Mouse (Mus musculus): Measurements from ENCODE around the gene Atp6ap1l. TPM values are rescaled to one million over a fixed set of nuclear protein-coding genes. Genes with fewer than 3 reads are reported as not detected.

The Atp6ap1l gene
- polyA plus RNA-seq, 2 experiments = 0.34 TPM; not detected in 1

DNA sequence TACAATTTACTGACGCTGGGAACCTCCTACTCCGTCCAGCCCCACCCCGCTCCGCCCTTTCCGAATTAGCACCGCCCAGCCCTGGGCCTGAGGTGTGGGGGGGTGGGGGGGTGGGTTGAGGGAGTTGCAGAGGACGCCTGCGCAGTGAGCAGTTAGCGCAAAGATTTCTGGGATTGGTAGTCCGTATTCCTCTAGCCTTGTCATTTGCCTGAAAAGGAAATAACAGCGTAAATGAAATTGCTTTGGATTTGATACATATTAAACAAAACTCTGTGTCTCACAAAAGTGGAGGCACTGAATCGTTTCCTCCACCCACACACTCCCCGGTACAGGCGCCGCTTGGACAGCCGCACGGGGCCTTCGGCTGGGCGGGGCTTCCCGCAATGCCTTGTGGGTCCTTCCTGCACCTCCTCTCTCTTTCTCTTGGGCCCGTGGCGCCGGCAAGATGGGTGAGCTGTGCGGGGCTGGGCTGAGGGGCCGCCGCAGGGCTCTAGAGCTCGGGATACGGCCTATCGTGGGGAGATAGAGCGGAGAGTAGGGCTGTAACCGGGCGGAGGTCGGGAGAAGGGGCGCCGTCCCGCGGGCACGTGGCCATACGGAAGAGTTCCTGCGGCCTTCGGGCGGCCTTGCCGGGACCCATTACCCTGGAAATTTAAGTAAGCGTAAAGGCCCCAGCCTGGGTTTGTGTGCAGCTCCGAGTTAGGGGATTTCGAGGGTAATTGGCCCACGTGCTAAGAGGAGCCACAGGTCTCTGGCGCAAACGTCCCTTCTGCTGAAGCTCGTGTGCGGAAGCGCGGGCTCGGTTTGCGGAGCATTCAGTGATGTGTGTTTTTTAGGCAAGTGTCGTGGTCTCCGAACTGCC is 17.8 kb upstream of the Atp6ap1l start, which contains the start of gene Rps23:
TSS of gene Rps23 (plus strand) at position 208 of the 862 bp plus-strand sequence.
- peak within 1 kb of the TSS; percentile 91 for H3K4me3 ChIP-seq (replicated peaks; ENCODE audit: low read length)
- TF ChIP-seq POLR2A (IDR thresholded peaks at IDR 0.05; ENCODE audit: borderline replicate concordance, extremely low read depth, insufficient read depth, insufficient read length) = peak; percentile 90; the same call in 1 of the 2 replicates
- H3K4me1 ChIP-seq (ENCODE audit: control insufficient read depth, insufficient read depth, low read length) = no peaks in the 10 kb centered on the region
- peak within 1 kb of the TSS; percentile 79 for H3K27ac ChIP-seq (replicated peaks; ENCODE audit: low read depth, low read length)
- DNase-seq (ENCODE audit: low spot score) (peak; percentile 97), ATAC-seq (ENCODE audit: low FRiP score, low read depth) (peak; percentile 98)
- H3K36me3 ChIP-seq (ENCODE audit: control insufficient read depth, insufficient read depth, low read length) = peaks cover 32% of the 10 kb centered on the region
- H3K9ac ChIP-seq (ENCODE audit: low read depth, low read length, severe bottlenecking) = peak within 1 kb of the TSS; percentile 97
- peak within 1 kb of the TSS; percentile 76 for H3K4me2 ChIP-seq (replicated peaks; ENCODE audit: low read depth, low read length, severe bottlenecking)
- no peaks in the 10 kb centered on the region for H3K27me3 ChIP-seq (ENCODE audit: control insufficient read depth, insufficient read depth, low read length)
- no peaks in the 10 kb centered on the region for H3K9me3 ChIP-seq (ENCODE audit: control insufficient read depth, low read length)
- under 1% methylated on average over 57 of the region's 57 CpGs for WGBS

GRCm38 (mm10) chr13:90914721-90915120 is 9.6 kb upstream of the Atp6ap1l start:
- H3K27me3 ChIP-seq (ENCODE audit: control insufficient read depth, insufficient read depth, low read length) = no peaks in the 10 kb centered on the region
- H3K36me3 ChIP-seq (ENCODE audit: control insufficient read depth, insufficient read depth, low read length) = no peaks in the 10 kb centered on the region
- DNase-seq (ENCODE audit: low spot score) = no peak
- 92% methylated on average over 4 of the region's 4 CpGs for WGBS
- H3K9ac ChIP-seq (ENCODE audit: low read depth, low read length, severe bottlenecking) = no peak overlapping the region
- ATAC-seq (ENCODE audit: low FRiP score, low read depth) = no peak
- no peak for TF ChIP-seq POLR2A (IDR thresholded peaks at IDR 0.05; ENCODE audit: borderline replicate concordance, extremely low read depth, insufficient read depth, insufficient read length)
- no peak overlapping the region for H3K4me2 ChIP-seq (replicated peaks; ENCODE audit: low read depth, low read length, severe bottlenecking)
- no peak overlapping the region for H3K27ac ChIP-seq (replicated peaks; ENCODE audit: low read depth, low read length)
- no peak overlapping the region for H3K4me3 ChIP-seq (replicated peaks; ENCODE audit: low read length)
- H3K9me3 ChIP-seq (ENCODE audit: control insufficient read depth, low read length) = no peaks in the 10 kb centered on the region
- H3K4me1 ChIP-seq (ENCODE audit: control insufficient read depth, insufficient read depth, low read length) = no peaks in the 10 kb centered on the region

DNA sequence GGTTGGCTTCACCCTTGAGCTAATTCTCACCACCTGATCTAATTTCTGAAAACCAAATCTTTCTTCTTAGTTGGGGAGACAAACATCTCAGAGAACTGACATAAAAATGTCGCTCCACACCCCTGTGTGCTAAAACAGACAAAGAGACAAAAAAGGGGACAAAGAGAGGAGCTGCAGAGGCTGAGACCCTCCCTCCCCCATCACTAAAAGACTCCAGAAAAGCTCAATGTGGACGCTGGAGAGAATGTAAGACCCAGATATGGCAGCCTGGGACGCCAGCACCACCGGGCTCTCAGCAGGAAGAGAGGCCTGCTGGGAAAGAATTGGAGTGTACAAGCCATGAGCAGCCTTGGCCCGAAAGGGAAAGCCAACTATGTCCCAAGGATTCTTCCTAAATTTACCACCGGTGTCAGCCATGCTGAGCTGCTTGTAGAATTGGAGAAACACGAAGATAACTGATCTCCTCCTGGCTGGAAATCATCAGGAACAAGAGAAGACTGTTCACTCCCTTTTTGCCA is 8.6 kb upstream of the Atp6ap1l start:
- Histone ChIP-seq H3K9me3 (ENCODE audit: control insufficient read depth, low read length) (no peaks in the 10 kb centered on the region), H3K27ac (replicated peaks; ENCODE audit: low read depth, low read length) (no peak overlapping the region), H3K36me3 (ENCODE audit: control insufficient read depth, insufficient read depth, low read length) (no peaks in the 10 kb centered on the region), H3K4me3 (replicated peaks; ENCODE audit: low read length) (no peak overlapping the region), H3K4me2 (replicated peaks; ENCODE audit: low read depth, low read length, severe bottlenecking) (no peak overlapping the region), H3K9ac (ENCODE audit: low read depth, low read length, severe bottlenecking) (no peak overlapping the region), H3K27me3 (ENCODE audit: control insufficient read depth, insufficient read depth, low read length) (no peaks in the 10 kb centered on the region), H3K4me1 (ENCODE audit: control insufficient read depth, insufficient read depth, low read length) (no peaks in the 10 kb centered on the region)
- 55% methylated on average over 7 of the region's 7 CpGs for WGBS
- no peak for TF ChIP-seq POLR2A (IDR thresholded peaks at IDR 0.05; ENCODE audit: borderline replicate concordance, extremely low read depth, insufficient read depth, insufficient read length)
- ATAC-seq (ENCODE audit: low FRiP score, low read depth) (no peak), DNase-seq (ENCODE audit: low spot score) (no peak)

GRCm38 (mm10) chr13:90912760-90913674 is 7.9 kb upstream of the Atp6ap1l start:
- 71% methylated on average over 17 of the region's 17 CpGs for WGBS
- H3K27me3 ChIP-seq (ENCODE audit: control insufficient read depth, insufficient read depth, low read length) = no peaks in the 10 kb centered on the region
- ATAC-seq (ENCODE audit: low FRiP score, low read depth) (no peak), DNase-seq (ENCODE audit: low spot score) (no peak)
- no peaks in the 10 kb centered on the region for H3K4me1 ChIP-seq (ENCODE audit: control insufficient read depth, insufficient read depth, low read length)
- TF ChIP-seq POLR2A (IDR thresholded peaks at IDR 0.05; ENCODE audit: borderline replicate concordance, extremely low read depth, insufficient read depth, insufficient read length) = no peak
- no peak overlapping the region for H3K4me3 ChIP-seq (replicated peaks; ENCODE audit: low read length)
- no peak overlapping the region for H3K4me2 ChIP-seq (replicated peaks; ENCODE audit: low read depth, low read length, severe bottlenecking)
- no peaks in the 10 kb centered on the region for H3K9me3 ChIP-seq (ENCODE audit: control insufficient read depth, low read length)
- H3K27ac ChIP-seq (replicated peaks; ENCODE audit: low read depth, low read length) = no peak overlapping the region
- H3K36me3 ChIP-seq (ENCODE audit: control insufficient read depth, insufficient read depth, low read length) = no peaks in the 10 kb centered on the region
- H3K9ac ChIP-seq (ENCODE audit: low read depth, low read length, severe bottlenecking) = no peak overlapping the region

GRCm38 (mm10) chr13:90907376-90907775 is 2.2 kb upstream of the Atp6ap1l start:
- DNase-seq (ENCODE audit: low spot score) (no peak), ATAC-seq (ENCODE audit: low FRiP score, low read depth) (no peak)
- Histone ChIP-seq H3K9me3 (ENCODE audit: control insufficient read depth, low read length) (no peaks in the 10 kb centered on the region), H3K9ac (ENCODE audit: low read depth, low read length, severe bottlenecking) (no peak overlapping the region), H3K4me3 (replicated peaks; ENCODE audit: low read length) (no peak overlapping the region), H3K27me3 (ENCODE audit: control insufficient read depth, insufficient read depth, low read length) (no peaks in the 10 kb centered on the region), H3K36me3 (ENCODE audit: control insufficient read depth, insufficient read depth, low read length) (no peaks in the 10 kb centered on the region), H3K4me2 (replicated peaks; ENCODE audit: low read depth, low read length, severe bottlenecking) (no peak overlapping the region), H3K4me1 (ENCODE audit: control insufficient read depth, insufficient read depth, low read length) (no peaks in the 10 kb centered on the region), H3K27ac (replicated peaks; ENCODE audit: low read depth, low read length) (no peak overlapping the region)
- no peak for TF ChIP-seq POLR2A (IDR thresholded peaks at IDR 0.05; ENCODE audit: borderline replicate concordance, extremely low read depth, insufficient read depth, insufficient read length)
- WGBS = 88% methylated on average over 12 of the region's 12 CpGs
